Mouse (Mus musculus) forebrain, embryonic 11.5 days (tissue): ENCODE data around the gene Ung. TPM values are rescaled to one million over a fixed set of nuclear protein-coding genes. Genes with fewer than 3 reads are reported as not detected.

Experiments used
- ATAC-seq: fragments of 200-750 bp; cut with Nextera tagmentation; replicated peaks from 2 replicates; pipeline ENCODE4 v1.8.0; 2017; ENCODE audit warnings: moderate TSS enrichment; ENCODE audit not compliant: low FRiP score
- DNase-seq: peaks from one replicate; pipeline ENCODE4 v3.0.0-alpha.2; 2017; ENCODE audit warnings: low spot score
- H3K27ac ChIP-seq: fragments of 300-500 bp; sonication (generic); 2 replicates; pipeline ENCODE4 v1.5.1; 2014; ENCODE audit warnings: low read depth, low read length
- H3K27me3 ChIP-seq: fragments of 300-500 bp; sonication (generic); 2 replicates; pipeline ENCODE4 v1.6.1; 2014; ENCODE audit warnings: mild to moderate bottlenecking, low read length, mixed read lengths; ENCODE audit not compliant: control insufficient read depth, insufficient read depth
- H3K36me3 ChIP-seq: fragments of 300-500 bp; sonication (generic); 2 replicates; pipeline ENCODE4 v1.6.1; 2014; ENCODE audit warnings: mild to moderate bottlenecking, low read length, moderate library complexity, mixed read lengths; ENCODE audit not compliant: control insufficient read depth, insufficient read depth
- H3K4me1 ChIP-seq: fragments of 300-500 bp; sonication (generic); replicated peaks from 2 replicates; pipeline ENCODE4 v1.6.1; 2014; ENCODE audit warnings: low read length, mixed read lengths; ENCODE audit not compliant: control insufficient read depth, insufficient read depth
- H3K4me2 ChIP-seq: fragments of 300-500 bp; sonication (generic); 2 replicates; pipeline ENCODE4 v1.6.1; 2014; ENCODE audit warnings: low read depth, mild to moderate bottlenecking, low read length, moderate library complexity, mixed read lengths; ENCODE audit not compliant: severe bottlenecking
- H3K4me3 ChIP-seq: fragments of 300-500 bp; sonication (generic); 2 replicates; pipeline ENCODE4 v1.5.1; 2014; ENCODE audit warnings: low read depth, low read length
- H3K9ac ChIP-seq: fragments of 300-500 bp; sonication (generic); 2 replicates; pipeline ENCODE4 v1.6.1; 2014; ENCODE audit warnings: low read length
- H3K9me3 ChIP-seq: fragments of 300-500 bp; sonication (generic); 2 replicates; pipeline ENCODE4 v1.6.1; 2016; ENCODE audit warnings: low read length, mixed read lengths; ENCODE audit not compliant: control insufficient read depth
- WGBS: fragments of 180-500 bp; shearing (Covaris S2); extraction: QIAGEN DNeasy Blood & Tissue Kit; methylation state at CpG from one replicate; pipeline ENCODE4 v1.1.7; 2014; 5-methylcytosine and 5-hydroxymethylcytosine counted together
- polyA plus RNA-seq: library from polyadenylated mRNA; unstranded; fragments of >200 nt; fragmentation: Nextera tagmentation; extraction: Ambion mirVana; gene quantifications from 2 replicates; pipeline ENCODE4 v1.2.1, GENCODE M21; 2014

Ung gene
- polyA plus RNA-seq, 1 experiment from 2014 or later, result 49.4 TPM

DNA sequence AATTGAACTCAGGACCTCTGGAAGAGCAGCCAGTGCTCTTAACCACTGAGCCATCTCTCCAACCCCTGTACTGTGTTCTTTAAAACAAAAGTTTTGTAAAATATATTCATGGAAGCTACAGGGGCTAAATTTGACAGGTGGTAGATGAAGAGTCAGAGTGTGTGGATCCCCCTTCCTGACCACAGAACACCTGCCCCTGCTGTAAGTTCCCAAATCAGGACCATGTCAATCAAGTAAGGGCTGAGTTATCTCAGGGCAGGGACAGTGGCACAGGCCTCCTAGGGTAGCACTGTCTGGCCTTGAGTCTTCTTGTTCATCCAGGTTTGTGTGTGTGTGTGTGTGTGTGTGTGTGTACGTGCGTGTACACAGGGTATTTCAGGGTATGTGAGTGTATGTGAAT is 53.3 kb downstream of the Ung start:
- DNase-seq (no peak), ATAC-seq (no peak)
- Histone ChIP-seq H3K4me2 (no peak overlapping the region), H3K4me3 (no peak overlapping the region), H3K9ac (no peak overlapping the region), H3K4me1 (no peaks in the 10 kb centered on the region), H3K27me3 (no peaks in the 10 kb centered on the region), H3K27ac (no peak overlapping the region), H3K36me3 (no peaks in the 10 kb centered on the region), H3K9me3 (no peaks in the 10 kb centered on the region)
- 93% methylated on average over 2 of the region's 2 CpGs for WGBS

DNA sequence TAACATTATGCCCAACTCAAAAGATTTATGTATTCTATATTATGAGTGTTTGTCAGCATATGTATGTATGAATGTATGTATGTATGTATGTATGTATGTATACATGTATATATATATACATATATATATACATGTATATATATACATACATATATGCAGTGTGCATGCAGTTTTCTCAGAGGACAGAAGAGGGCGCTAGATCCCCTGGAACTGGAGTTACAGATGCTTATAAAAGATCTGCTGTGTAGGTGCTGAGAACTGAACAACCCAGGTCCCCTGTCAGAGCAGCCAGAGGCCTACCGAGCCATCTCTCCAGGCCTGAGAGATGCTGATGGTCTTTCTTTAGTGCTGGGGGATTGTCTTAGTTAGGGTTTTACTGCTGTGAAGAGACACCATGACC is 56.9 kb downstream of the Ung start:
- Histone ChIP-seq H3K4me2 (no peak overlapping the region), H3K27ac (no peak overlapping the region), H3K27me3 (no peaks in the 10 kb centered on the region), H3K9me3 (no peaks in the 10 kb centered on the region), H3K4me3 (no peak overlapping the region), H3K9ac (no peak overlapping the region), H3K36me3 (no peaks in the 10 kb centered on the region), H3K4me1 (no peaks in the 10 kb centered on the region)
- WGBS, result 76% methylated on average over 2 of the region's 2 CpGs
- ATAC-seq (no peak), DNase-seq (no peak)

Other genes with a start within 250 kb of the Ung start
- gene Coro1c, start 221.6 kb upstream of the Ung start, polyA plus RNA-seq, result 231 and 246 TPM in 2 replicates
- gene Ssh1, start 136.5 kb upstream of the Ung start, polyA plus RNA-seq, result 25.7 and 28.7 TPM in 2 replicates
- not detected in 2 replicates for gene Dao, start 126.7 kb upstream of the Ung start, polyA plus RNA-seq
- 13.9 and 14.0 TPM in 2 replicates for gene Usp30, start 64.9 kb upstream of the Ung start, polyA plus RNA-seq
- 17.6 and 19.4 TPM in 2 replicates for gene Svop, start 38.8 kb upstream of the Ung start, polyA plus RNA-seq
- gene Alkbh2, start 2.2 kb upstream of the Ung start, polyA plus RNA-seq, result 12.6 and 12.9 TPM in 2 replicates
- gene Acacb, start 16.1 kb downstream of the Ung start, polyA plus RNA-seq, result 1.3 and 1.9 TPM in 2 replicates
- gene Foxn4, start 143.4 kb downstream of the Ung start, polyA plus RNA-seq, result 0.25 and 0.60 TPM in 2 replicates
- gene Myo1h, start 158.8 kb downstream of the Ung start, polyA plus RNA-seq, result 0.91 and 0.97 TPM in 2 replicates